Mouse (Mus musculus): ENCODE data around the gene Cacna2d2. TPM values are rescaled to one million over a fixed set of nuclear protein-coding genes. Genes with fewer than 3 reads are reported as not detected.

Cacna2d2 gene
- total RNA-seq (2012; rRNA removed) (0.20 TPM in 1 of 2 replicates, not detected in the other), polyA plus RNA-seq (2012; ENCODE audit: insufficient read depth in 1 of 2, insufficient read length in 2 of 2, low read depth in 1 of 2, low replicate concordance in 2 of 2, missing spikeins in 1 of 2) (under 1 TPM in 1 of 2 experiments, not detected in 1; 0.67 TPM)

DNA sequence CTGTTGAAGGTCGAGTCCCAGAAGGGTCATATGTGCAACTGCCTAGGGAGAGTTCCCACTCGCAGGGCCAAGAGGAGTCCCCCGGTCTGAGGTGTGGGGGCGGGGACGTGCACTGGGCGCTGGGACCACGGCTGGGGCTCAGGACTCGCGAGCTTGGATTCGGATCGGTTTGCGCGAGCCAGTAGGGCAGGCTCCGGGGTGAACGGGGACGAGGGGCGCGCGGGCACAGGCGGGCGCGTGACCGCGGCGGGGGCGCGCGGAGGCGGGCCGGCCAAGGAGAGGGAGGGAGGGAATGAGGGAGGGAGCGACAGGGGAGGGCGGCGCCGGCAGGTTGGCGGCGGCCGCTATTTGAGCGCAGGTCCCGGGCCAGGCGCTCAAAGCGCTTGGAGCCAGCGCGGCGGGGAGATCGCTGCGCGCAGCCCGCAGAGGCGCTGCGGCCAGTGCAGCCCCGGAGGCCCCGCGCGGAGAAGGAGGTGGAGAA lies at the start of gene Cacna2d2:
Gene Cacna2d2 (plus strand): TSS at position 122 of the 481 bp plus-strand sequence.
- H3K27ac ChIP-seq (ENCODE audit: control insufficient read depth, low read depth, low read length) = no peak within 1 kb of the TSS
- TF ChIP-seq EP300 (IDR thresholded peaks at IDR 0.05; ENCODE audit: low read depth in 1 of 2, low read length in 2 of 2) = no peak
- TF ChIP-seq TCF12 (IDR thresholded peaks at IDR 0.05; ENCODE audit: low read depth, low read length) = no peak
- TF ChIP-seq POLR2A (IDR thresholded peaks at IDR 0.05; ENCODE audit: control insufficient read depth in 1 of 2, insufficient read depth in 1 of 2, low read depth in 1 of 2, low read length in 2 of 2, poor library complexity in 1 of 2) = no peak
- no peak for TF ChIP-seq ZKSCAN1 (IDR thresholded peaks at IDR 0.05; ENCODE audit: low read depth, low read length)
- no peak for TF ChIP-seq ZNF384 (IDR thresholded peaks at IDR 0.05; ENCODE audit: low read depth, low read length)
- no peak for TF ChIP-seq ETS1 (IDR thresholded peaks at IDR 0.05; ENCODE audit: low read depth, low read length)
- no peak for TF ChIP-seq ZMIZ1 (IDR thresholded peaks at IDR 0.05; ENCODE audit: low read depth, low read length)
- no peak for TF ChIP-seq HCFC1 (IDR thresholded peaks at IDR 0.05; ENCODE audit: low read depth, low read length)
- no peak for TF ChIP-seq MEF2A (IDR thresholded peaks at IDR 0.05; ENCODE audit: extremely low read depth, insufficient replicate concordance, low read depth, low read length, poor library complexity, severe bottlenecking)
- no peak for TF ChIP-seq NRF1 (IDR thresholded peaks at IDR 0.05; ENCODE audit: insufficient read depth, low read depth, low read length, poor library complexity, severe bottlenecking)
- no peak for TF ChIP-seq GATA1 (IDR thresholded peaks at IDR 0.05; ENCODE audit: low read depth, low read length)
- no peak for TF ChIP-seq MXI1 (IDR thresholded peaks at IDR 0.05; ENCODE audit: low read depth, low read length)
- TF ChIP-seq E2F4 (IDR thresholded peaks at IDR 0.05; ENCODE audit: borderline replicate concordance, low read depth, low read length) = no peak
- TF ChIP-seq CTCF (IDR thresholded peaks at IDR 0.05 in 2 of 3, conservative IDR thresholded peaks at IDR 0.05 in 1 of 3; ENCODE audit: control insufficient read depth in 1 of 3, insufficient read depth in 1 of 3, low read depth in 2 of 3, low read length in 3 of 3, poor library complexity in 1 of 3, severe bottlenecking in 1 of 3) = no peak
- TF ChIP-seq USF1 (IDR thresholded peaks at IDR 0.05; ENCODE audit: low read depth, low read length) = no peak
- no peaks in the 10 kb centered on the region for H3K9me3 ChIP-seq (replicated peaks; ENCODE audit: insufficient read depth, low read length)
- peaks cover 0 to under 1% of the 10 kb centered on the region in 2 experiments; a peak in 1 of 4 replicates for H3K4me1 ChIP-seq (ENCODE audit: control insufficient read depth in 1 of 2, insufficient read depth in 2 of 2, low read length in 2 of 2)
- no peaks in the 10 kb centered on the region for H3K36me3 ChIP-seq (ENCODE audit: control insufficient read depth in 1 of 2, insufficient read depth in 2 of 2, low read length in 2 of 2)
- H3K79me2 ChIP-seq (ENCODE audit: control insufficient read depth, insufficient read depth, low read length, poor library complexity) = no peaks in the 10 kb centered on the region
- no peak within 1 kb of the TSS for H3K9ac ChIP-seq (ENCODE audit: control insufficient read depth, low read depth, low read length, poor library complexity, severe bottlenecking)
- peaks cover 0 to 6% of the 10 kb centered on the region in 2 experiments; a peak in 3 of 4 replicates for H3K27me3 ChIP-seq (ENCODE audit: control insufficient read depth in 1 of 2, insufficient read depth in 2 of 2, low read length in 2 of 2)
- no peak for DNase-seq (ENCODE audit: low read depth, low spot score)
- H3K4me3 ChIP-seq (ENCODE audit: control insufficient read depth in 1 of 2, insufficient read depth in 1 of 2, low read depth in 2 of 2, low read length in 2 of 2) = no peak within 1 kb of the TSS

DNA sequence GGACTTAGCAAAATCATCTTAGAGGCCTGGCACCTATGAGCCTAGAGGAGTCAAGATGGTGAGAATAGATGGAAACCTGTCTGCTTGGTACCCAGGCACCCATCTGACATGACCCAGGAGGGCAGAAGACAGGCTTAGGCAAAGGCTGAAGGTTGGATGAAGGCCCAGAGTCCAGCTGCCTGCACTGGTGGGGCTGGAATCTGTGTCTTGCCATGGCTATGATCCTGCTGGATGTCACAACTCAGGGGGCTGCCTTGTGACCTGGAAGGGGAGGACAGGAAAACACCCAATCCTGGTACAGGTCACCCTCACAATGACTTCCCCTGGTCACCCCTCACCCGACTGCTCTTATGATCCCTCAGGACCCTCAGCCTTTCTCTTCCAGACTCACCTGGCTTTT lies 44.6 kb upstream of the Cacna2d2 start:
- Histone ChIP-seq H3K4me3 (ENCODE audit: control insufficient read depth in 1 of 2, insufficient read depth in 1 of 2, low read depth in 2 of 2, low read length in 2 of 2) (no peak overlapping the region), H3K9me3 (replicated peaks; ENCODE audit: insufficient read depth, low read length) (no peaks in the 10 kb centered on the region), H3K27ac (ENCODE audit: control insufficient read depth, low read depth, low read length) (no peak overlapping the region), H3K79me2 (ENCODE audit: control insufficient read depth, insufficient read depth, low read length, poor library complexity) (no peaks in the 10 kb centered on the region), H3K27me3 (ENCODE audit: control insufficient read depth in 1 of 2, insufficient read depth in 2 of 2, low read length in 2 of 2) (peaks cover 2 to 4% of the 10 kb centered on the region in 2 experiments; a peak in 3 of 4 replicates), H3K36me3 (ENCODE audit: control insufficient read depth in 1 of 2, insufficient read depth in 2 of 2, low read length in 2 of 2) (no peaks in the 10 kb centered on the region), H3K4me1 (ENCODE audit: control insufficient read depth in 1 of 2, insufficient read depth in 2 of 2, low read length in 2 of 2) (no peaks in the 10 kb centered on the region), H3K9ac (ENCODE audit: control insufficient read depth, low read depth, low read length, poor library complexity, severe bottlenecking) (no peak overlapping the region)
- DNase-seq (ENCODE audit: low read depth, low spot score) = no peak
- TF ChIP-seq TCF12 (IDR thresholded peaks at IDR 0.05; ENCODE audit: low read depth, low read length) = no peak
- no peak for TF ChIP-seq CTCF (IDR thresholded peaks at IDR 0.05 in 2 of 3, conservative IDR thresholded peaks at IDR 0.05 in 1 of 3; ENCODE audit: control insufficient read depth in 1 of 3, insufficient read depth in 1 of 3, low read depth in 2 of 3, low read length in 3 of 3, poor library complexity in 1 of 3, severe bottlenecking in 1 of 3)
- no peak for TF ChIP-seq SIN3A (IDR thresholded peaks at IDR 0.05; ENCODE audit: low read length)
- no peak for TF ChIP-seq POLR2AphosphoS5 (IDR thresholded peaks at IDR 0.05; ENCODE audit: borderline replicate concordance, low read depth, low read length)
- no peak for TF ChIP-seq ZKSCAN1 (IDR thresholded peaks at IDR 0.05; ENCODE audit: low read depth, low read length)
- no peak for TF ChIP-seq TAL1 (IDR thresholded peaks at IDR 0.05; ENCODE audit: low read length)
- TF ChIP-seq RAD21 (IDR thresholded peaks at IDR 0.05; ENCODE audit: low read depth, low read length) = no peak
- no peak for TF ChIP-seq TBP (IDR thresholded peaks at IDR 0.05; ENCODE audit: low read depth, low read length)
- TF ChIP-seq BHLHE40 (IDR thresholded peaks at IDR 0.05; ENCODE audit: borderline replicate concordance, low read depth, low read length) = no peak
- no peak for TF ChIP-seq POLR2A (IDR thresholded peaks at IDR 0.05; ENCODE audit: control insufficient read depth in 1 of 2, insufficient read depth in 1 of 2, low read depth in 1 of 2, low read length in 2 of 2, poor library complexity in 1 of 2)
- no peak for TF ChIP-seq ZC3H11A (IDR thresholded peaks at IDR 0.05; ENCODE audit: low read depth, low read length)
- no peak for TF ChIP-seq POLR2AphosphoS2 (IDR thresholded peaks at IDR 0.05; ENCODE audit: low read length)
- no peak for TF ChIP-seq NELFE (IDR thresholded peaks at IDR 0.05; ENCODE audit: low read depth, low read length)
- no peak for TF ChIP-seq MAZ (IDR thresholded peaks at IDR 0.05; ENCODE audit: low read depth, low read length)
- no peak for TF ChIP-seq USF1 (IDR thresholded peaks at IDR 0.05; ENCODE audit: low read depth, low read length)
